Mouse (Mus musculus) duodenum, adult 2 months (tissue): ENCODE results near the gene Speer1. TPM values are rescaled to one million over a fixed set of nuclear protein-coding genes. Genes with fewer than 3 reads are reported as not detected.

Experiments used
- polyA plus RNA-seq: library from polyadenylated mRNA; depleted of rRNA; stranded (reverse); fragments of >200 nt; gene quantifications from 2 replicates; pipeline ENCODE4 v1.2.3, GENCODE M21; 2012; ENCODE audit warnings: low replicate concordance; rRNA removed

The Speer1 gene
- not detected in 2 replicates for polyA plus RNA-seq

GRCm38 (mm10) chr5:11341216-11341615 is at the start of gene Speer1:
TSS of gene Speer1 (plus strand) at chr5:11341516.

Other genes starting within 250 kb of the Speer1 start
- gene Gm8879, start 213.9 kb upstream of the Speer1 start, polyA plus RNA-seq = not detected in 2 replicates
- 0.18 TPM in 1 of 2 replicates, not detected in the other for gene Gm5861, start 158.4 kb upstream of the Speer1 start, polyA plus RNA-seq
- gene Gm8890, start 85.5 kb upstream of the Speer1 start, polyA plus RNA-seq = 0.16 and 0.21 TPM in 2 replicates
- gene Gm8897, start 74.9 kb downstream of the Speer1 start, polyA plus RNA-seq = not detected in 2 replicates
- not detected in 2 replicates for gene Gm8906, start 161.2 kb downstream of the Speer1 start, polyA plus RNA-seq